Mouse (Mus musculus): ENCODE measurements around the gene Mei4. TPM values are rescaled to one million over a fixed set of nuclear protein-coding genes. Genes with fewer than 3 reads are reported as not detected.

Mei4 gene
- 0.13 and 0.19 TPM in 2 replicates for polyA plus RNA-seq (2012; rRNA removed)

DNA sequence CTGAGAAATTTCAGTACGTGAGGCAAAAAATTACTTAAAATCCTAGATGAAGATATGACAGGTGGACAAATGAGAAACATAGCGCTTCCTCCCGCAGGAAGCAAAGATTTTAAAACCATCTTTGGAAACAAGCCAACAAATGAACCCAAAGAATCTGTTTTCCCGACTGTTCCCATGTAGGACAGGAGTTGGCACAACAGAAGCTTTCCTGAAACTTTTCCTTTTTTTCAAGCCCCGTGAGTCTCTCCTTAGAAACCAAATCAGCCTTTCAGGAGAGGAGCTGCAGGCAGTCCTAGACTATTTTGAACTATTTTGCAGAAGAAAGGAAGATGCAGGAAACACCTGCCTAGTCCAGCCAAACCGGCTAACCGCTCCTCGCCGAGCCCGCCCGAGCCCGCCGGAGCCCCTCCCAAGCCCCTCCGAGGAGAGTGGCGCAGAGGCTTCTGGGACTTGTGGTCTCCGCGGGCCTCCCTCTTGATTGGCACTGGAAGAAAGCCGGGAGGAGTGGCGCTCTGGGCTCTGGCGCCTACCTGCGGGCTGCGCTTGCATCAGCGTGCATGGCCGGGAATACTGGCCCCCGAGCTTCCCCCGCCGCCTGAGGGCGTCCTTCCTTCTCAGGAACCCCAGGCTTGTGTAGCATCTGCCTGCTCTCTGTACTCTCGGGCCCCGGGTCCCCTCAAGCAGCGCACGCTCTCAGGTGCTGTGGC is at the start of gene Mei4:
Gene Mei4, plus strand, starts transcription at position 490 of the 707 bp plus-strand sequence.

Other genes starting within 250 kb of the Mei4 start
- gene Htr1b, start 229.8 kb upstream of the Mei4 start, polyA plus RNA-seq (2012; rRNA removed): 0.01 and 0.02 TPM in 2 replicates

Measured in liver, embryonic 18 days (tissue).